Mouse (Mus musculus): ENCODE measurements around the gene Drg1. TPM values are rescaled to one million over a fixed set of nuclear protein-coding genes. Genes with fewer than 3 reads are reported as not detected.
"Not testable (repeated sequence)": the region's sequence is repeated elsewhere in the genome, so short reads cannot be mapped to it uniquely, and the experiment has no call there.

The Drg1 gene
- polyA plus RNA-seq, 1 experiment from 2014 or later = 155 TPM

DNA sequence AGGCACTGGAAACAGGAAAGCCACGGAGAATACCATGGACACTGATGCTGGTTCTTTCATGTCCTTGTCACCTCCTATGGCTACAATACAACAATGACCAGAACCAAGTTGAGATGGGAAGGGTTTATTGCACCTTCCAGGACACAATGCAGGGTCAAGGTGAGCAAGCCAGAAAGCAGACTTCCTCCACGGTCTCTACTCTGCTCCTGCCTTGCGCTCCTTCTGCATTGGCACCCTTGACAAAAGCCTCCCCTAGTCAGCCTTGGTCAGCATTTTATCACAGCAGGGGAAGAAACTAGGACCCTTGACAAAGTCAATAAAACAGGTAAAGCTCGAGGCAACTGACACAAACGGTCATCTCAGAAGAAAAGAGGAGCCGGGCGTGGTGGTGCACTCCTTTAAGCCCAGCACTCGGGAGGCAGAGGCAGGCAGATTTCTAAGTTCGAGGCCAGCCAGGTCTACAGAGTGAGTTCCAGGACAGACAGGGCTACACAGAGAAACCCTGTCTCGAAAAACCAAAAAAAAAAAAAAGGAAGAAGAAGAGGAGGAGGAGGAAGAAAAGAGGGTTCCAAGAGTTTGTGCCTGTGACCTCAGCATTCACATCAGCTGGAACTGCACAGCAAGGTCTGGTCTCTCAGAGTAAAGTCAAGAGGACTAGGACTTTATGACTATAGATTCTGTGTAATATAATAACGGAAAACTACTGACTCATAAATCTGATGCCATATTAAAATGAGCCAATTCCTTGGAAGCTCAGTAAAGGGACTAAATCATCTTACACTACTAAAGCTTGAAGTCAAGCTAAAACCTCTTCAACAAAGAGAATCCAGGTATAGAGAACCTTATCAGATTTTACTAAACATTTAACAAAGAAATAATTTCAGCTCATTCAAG lies 92.5 kb downstream of the Drg1 start:
- H3K9me3 ChIP-seq (ENCODE audit: control insufficient read depth, low read length); H3K27me3 ChIP-seq (ENCODE audit: control insufficient read depth, insufficient read depth, low read length); H3K9ac ChIP-seq (ENCODE audit: low read length); H3K27ac ChIP-seq (replicated peaks in 1 of 2; ENCODE audit: control insufficient read depth in 1 of 2, insufficient read depth in 1 of 2, low read depth in 2 of 2, low read length in 2 of 2); H3K4me3 ChIP-seq (ENCODE audit: control insufficient read depth in 1 of 2, insufficient read depth in 1 of 2, low read depth in 1 of 2, low read length in 2 of 2); H3K4me2 ChIP-seq (ENCODE audit: low read length); H3K36me3 ChIP-seq (ENCODE audit: control insufficient read depth, insufficient read depth, low read length); H3K4me1 ChIP-seq (ENCODE audit: control insufficient read depth in 2 of 2, insufficient read depth in 2 of 2, low read length in 2 of 2): not testable (repeated sequence)
- peak; percentile 46 for ATAC-seq (ENCODE audit: insufficient number of reproducible peaks, insufficient read depth, low FRiP score, low read depth)
- WGBS = 76% methylated on average over 11 of the region's 11 CpGs

DNA sequence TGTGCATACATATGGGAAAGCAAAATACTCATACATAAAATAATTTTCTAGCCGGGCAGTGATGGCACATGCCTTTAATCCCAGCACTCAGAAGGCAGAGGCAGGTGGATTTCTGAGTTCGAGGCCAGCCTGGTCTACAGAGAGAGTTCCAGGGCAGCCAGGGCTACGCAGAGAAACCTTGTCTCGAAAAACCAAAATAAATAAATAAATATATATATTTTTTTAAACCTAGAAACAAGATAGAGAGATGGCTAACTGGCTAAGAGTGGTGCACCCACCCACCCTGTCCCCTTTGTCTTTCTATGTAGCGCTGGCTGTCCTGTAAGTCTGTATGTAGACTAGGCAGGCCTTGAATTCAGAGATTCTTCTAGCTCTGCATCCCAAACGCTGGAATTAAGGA lies 93.7 kb downstream of the Drg1 start:
- not testable (repeated sequence) for H3K4me2 ChIP-seq (ENCODE audit: low read length); H3K9me3 ChIP-seq (ENCODE audit: control insufficient read depth, low read length); H3K27me3 ChIP-seq (ENCODE audit: control insufficient read depth, insufficient read depth, low read length); H3K36me3 ChIP-seq (ENCODE audit: control insufficient read depth, insufficient read depth, low read length); H3K27ac ChIP-seq (replicated peaks in 1 of 2; ENCODE audit: control insufficient read depth in 1 of 2, insufficient read depth in 1 of 2, low read depth in 2 of 2, low read length in 2 of 2); H3K4me3 ChIP-seq (ENCODE audit: control insufficient read depth in 1 of 2, insufficient read depth in 1 of 2, low read depth in 1 of 2, low read length in 2 of 2); ATAC-seq (ENCODE audit: insufficient number of reproducible peaks, insufficient read depth, low FRiP score, low read depth); H3K9ac ChIP-seq (ENCODE audit: low read length); H3K4me1 ChIP-seq (ENCODE audit: control insufficient read depth in 2 of 2, insufficient read depth in 2 of 2, low read length in 2 of 2)
- 66% methylated on average over 5 of the region's 6 CpGs for WGBS

DNA sequence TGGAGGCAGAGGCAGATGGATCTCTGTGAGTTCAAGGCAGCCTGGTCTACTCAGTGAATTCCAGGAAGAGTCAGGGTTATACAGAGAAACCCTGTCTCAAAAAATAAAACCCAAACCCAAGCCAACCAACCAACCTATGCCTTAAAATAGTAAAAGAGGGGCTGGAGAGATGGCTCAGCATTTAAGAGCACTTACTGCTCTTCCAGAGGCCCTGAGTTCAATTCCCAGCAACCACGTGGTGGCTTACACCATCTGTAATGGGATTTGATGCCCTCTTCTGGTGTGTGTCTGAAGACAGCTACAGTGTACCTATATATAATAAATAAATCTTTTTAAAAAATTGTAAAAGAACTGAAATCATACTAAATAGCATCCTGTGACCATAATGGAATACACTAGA lies 94.3 kb downstream of the Drg1 start:
- not testable (repeated sequence) for H3K4me3 ChIP-seq (ENCODE audit: control insufficient read depth in 1 of 2, insufficient read depth in 1 of 2, low read depth in 1 of 2, low read length in 2 of 2); H3K9me3 ChIP-seq (ENCODE audit: control insufficient read depth, low read length); H3K27me3 ChIP-seq (ENCODE audit: control insufficient read depth, insufficient read depth, low read length); ATAC-seq (ENCODE audit: insufficient number of reproducible peaks, insufficient read depth, low FRiP score, low read depth); H3K27ac ChIP-seq (replicated peaks in 1 of 2; ENCODE audit: control insufficient read depth in 1 of 2, insufficient read depth in 1 of 2, low read depth in 2 of 2, low read length in 2 of 2); H3K36me3 ChIP-seq (ENCODE audit: control insufficient read depth, insufficient read depth, low read length); H3K9ac ChIP-seq (ENCODE audit: low read length); H3K4me1 ChIP-seq (ENCODE audit: control insufficient read depth in 2 of 2, insufficient read depth in 2 of 2, low read length in 2 of 2); H3K4me2 ChIP-seq (ENCODE audit: low read length)
- 45% methylated on average over 1 of the region's 1 CpGs for WGBS

DNA sequence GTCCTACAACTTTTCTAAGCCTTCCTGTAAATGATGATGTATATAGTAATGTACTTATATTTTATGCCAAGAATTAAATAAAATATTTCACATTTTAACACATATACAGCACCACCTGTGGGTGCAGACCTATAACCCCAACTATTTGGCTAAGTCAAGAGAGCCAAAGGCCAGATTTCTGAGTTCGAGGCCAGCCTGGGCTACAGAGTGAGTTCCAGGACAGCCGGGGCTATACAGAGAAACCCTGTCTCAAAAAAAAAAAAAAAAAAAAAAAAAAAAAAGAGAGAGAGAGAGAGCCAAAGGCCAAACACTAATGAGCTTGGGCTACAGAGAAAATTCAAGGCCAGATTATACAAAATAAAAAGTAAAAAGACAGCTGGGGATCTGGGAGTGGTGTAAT lies 97.2 kb downstream of the Drg1 start:
- H3K4me3 ChIP-seq (ENCODE audit: control insufficient read depth in 1 of 2, insufficient read depth in 1 of 2, low read depth in 1 of 2, low read length in 2 of 2); H3K9ac ChIP-seq (ENCODE audit: low read length); H3K9me3 ChIP-seq (ENCODE audit: control insufficient read depth, low read length); H3K27ac ChIP-seq (replicated peaks in 1 of 2; ENCODE audit: control insufficient read depth in 1 of 2, insufficient read depth in 1 of 2, low read depth in 2 of 2, low read length in 2 of 2); H3K27me3 ChIP-seq (ENCODE audit: control insufficient read depth, insufficient read depth, low read length); H3K36me3 ChIP-seq (ENCODE audit: control insufficient read depth, insufficient read depth, low read length); H3K4me1 ChIP-seq (ENCODE audit: control insufficient read depth in 2 of 2, insufficient read depth in 2 of 2, low read length in 2 of 2); H3K4me2 ChIP-seq (ENCODE audit: low read length): not testable (repeated sequence)
- ATAC-seq (ENCODE audit: insufficient number of reproducible peaks, insufficient read depth, low FRiP score, low read depth) = peak; percentile 27; the same call in 1 of the 2 replicates
- WGBS = 64% methylated on average over 2 of the region's 2 CpGs

DNA sequence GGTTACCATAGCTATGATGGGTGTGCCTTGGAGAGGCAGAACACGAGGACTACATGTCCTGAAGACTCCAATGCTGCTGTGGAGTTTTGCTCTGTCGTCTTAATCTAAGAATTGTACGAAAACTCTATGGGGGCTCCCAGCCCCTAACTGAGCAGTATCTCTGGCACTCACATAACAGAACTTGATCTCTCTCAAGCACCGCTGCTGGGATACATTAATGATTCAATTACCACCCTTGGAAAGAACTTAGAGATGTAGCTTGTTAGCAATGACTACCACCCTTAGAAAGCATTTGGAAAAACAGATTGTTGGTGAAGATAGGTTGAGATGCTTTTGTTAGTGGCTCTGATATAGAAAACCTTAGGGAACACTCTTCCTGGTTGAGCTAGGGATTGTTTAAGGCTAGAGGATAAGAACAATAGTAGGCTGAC lies 98.6 kb downstream of the Drg1 start:
- not testable (repeated sequence) for H3K9me3 ChIP-seq (ENCODE audit: control insufficient read depth, low read length); H3K4me1 ChIP-seq (ENCODE audit: control insufficient read depth in 2 of 2, insufficient read depth in 2 of 2, low read length in 2 of 2); H3K9ac ChIP-seq (ENCODE audit: low read length); H3K36me3 ChIP-seq (ENCODE audit: control insufficient read depth, insufficient read depth, low read length); H3K27ac ChIP-seq (replicated peaks in 1 of 2; ENCODE audit: control insufficient read depth in 1 of 2, insufficient read depth in 1 of 2, low read depth in 2 of 2, low read length in 2 of 2); H3K27me3 ChIP-seq (ENCODE audit: control insufficient read depth, insufficient read depth, low read length); H3K4me2 ChIP-seq (ENCODE audit: low read length); H3K4me3 ChIP-seq (ENCODE audit: control insufficient read depth in 1 of 2, insufficient read depth in 1 of 2, low read depth in 1 of 2, low read length in 2 of 2)
- ATAC-seq (ENCODE audit: insufficient number of reproducible peaks, insufficient read depth, low FRiP score, low read depth) = peak; percentile 5
- WGBS = 62% methylated on average over 4 of the region's 4 CpGs

DNA sequence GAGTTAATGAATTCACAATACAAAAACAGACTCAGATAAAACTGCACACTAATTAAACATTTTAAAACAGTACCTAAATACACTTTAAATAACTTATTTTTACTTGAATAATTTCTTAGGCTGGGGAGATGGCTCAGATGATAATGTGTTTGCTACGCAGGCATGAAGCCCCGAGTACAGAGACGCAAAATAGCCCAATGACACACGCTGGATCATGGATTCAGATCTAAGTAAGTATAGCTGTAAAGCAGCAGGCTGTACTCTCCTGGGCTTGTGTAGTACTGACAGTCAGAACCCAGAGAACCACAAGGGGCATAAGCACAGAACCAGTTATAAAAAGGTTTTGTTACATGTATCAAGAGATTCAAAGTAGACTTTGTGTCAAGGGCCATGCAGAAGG lies 99.1 kb downstream of the Drg1 start:
- 94% methylated on average over 4 of the region's 4 CpGs for WGBS
- H3K9ac ChIP-seq (ENCODE audit: low read length) = not testable (repeated sequence)
- ATAC-seq (ENCODE audit: insufficient number of reproducible peaks, insufficient read depth, low FRiP score, low read depth) = peak; percentile 24

DNA sequence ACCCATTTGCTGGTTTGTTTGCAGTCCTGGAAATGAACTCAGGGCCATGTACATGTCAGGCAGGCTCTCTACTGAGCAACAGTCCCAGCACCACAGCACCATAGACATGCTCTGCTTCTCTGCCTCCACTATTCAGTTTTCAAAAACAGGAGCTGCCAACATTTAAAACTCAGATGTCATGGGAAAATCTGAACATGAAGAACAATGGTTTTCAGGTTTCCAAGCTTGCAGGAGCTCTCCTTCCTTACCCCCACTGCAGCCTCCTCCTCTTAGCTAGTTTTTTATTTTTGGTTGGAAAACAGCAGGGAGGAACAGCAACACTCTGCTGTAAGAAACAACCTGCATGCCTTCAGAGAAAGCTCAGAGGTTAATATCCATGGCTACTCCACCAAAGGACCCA lies 99.9 kb downstream of the Drg1 start:
- not testable (repeated sequence) for H3K9me3 ChIP-seq (ENCODE audit: control insufficient read depth, low read length); H3K27me3 ChIP-seq (ENCODE audit: control insufficient read depth, insufficient read depth, low read length); H3K4me3 ChIP-seq (ENCODE audit: control insufficient read depth in 1 of 2, insufficient read depth in 1 of 2, low read depth in 1 of 2, low read length in 2 of 2); ATAC-seq (ENCODE audit: insufficient number of reproducible peaks, insufficient read depth, low FRiP score, low read depth); H3K4me2 ChIP-seq (ENCODE audit: low read length); H3K27ac ChIP-seq (replicated peaks in 1 of 2; ENCODE audit: control insufficient read depth in 1 of 2, insufficient read depth in 1 of 2, low read depth in 2 of 2, low read length in 2 of 2); H3K9ac ChIP-seq (ENCODE audit: low read length); H3K4me1 ChIP-seq (ENCODE audit: control insufficient read depth in 2 of 2, insufficient read depth in 2 of 2, low read length in 2 of 2); H3K36me3 ChIP-seq (ENCODE audit: control insufficient read depth, insufficient read depth, low read length)

More for the DNA sequence above, 99.1 kb downstream of the Drg1 start:
- H3K9me3 ChIP-seq (ENCODE audit: control insufficient read depth, low read length); H3K4me1 ChIP-seq (ENCODE audit: control insufficient read depth in 2 of 2, insufficient read depth in 2 of 2, low read length in 2 of 2); H3K4me2 ChIP-seq (ENCODE audit: low read length); H3K27me3 ChIP-seq (ENCODE audit: control insufficient read depth, insufficient read depth, low read length); H3K4me3 ChIP-seq (ENCODE audit: control insufficient read depth in 1 of 2, insufficient read depth in 1 of 2, low read depth in 1 of 2, low read length in 2 of 2); H3K36me3 ChIP-seq (ENCODE audit: control insufficient read depth, insufficient read depth, low read length); H3K27ac ChIP-seq (replicated peaks in 1 of 2; ENCODE audit: control insufficient read depth in 1 of 2, insufficient read depth in 1 of 2, low read depth in 2 of 2, low read length in 2 of 2): not testable (repeated sequence)
